Mouse (Mus musculus): Measurements from ENCODE around the gene Stpg2. TPM values are rescaled to one million over a fixed set of nuclear protein-coding genes. Genes with fewer than 3 reads are reported as not detected.
"Not testable (repeated sequence)": the region's sequence is repeated elsewhere in the genome, so short reads cannot be mapped to it uniquely, and the experiment has no call there.

The Stpg2 gene
- polyA plus RNA-seq, 1 experiment = 0.06 TPM

DNA sequence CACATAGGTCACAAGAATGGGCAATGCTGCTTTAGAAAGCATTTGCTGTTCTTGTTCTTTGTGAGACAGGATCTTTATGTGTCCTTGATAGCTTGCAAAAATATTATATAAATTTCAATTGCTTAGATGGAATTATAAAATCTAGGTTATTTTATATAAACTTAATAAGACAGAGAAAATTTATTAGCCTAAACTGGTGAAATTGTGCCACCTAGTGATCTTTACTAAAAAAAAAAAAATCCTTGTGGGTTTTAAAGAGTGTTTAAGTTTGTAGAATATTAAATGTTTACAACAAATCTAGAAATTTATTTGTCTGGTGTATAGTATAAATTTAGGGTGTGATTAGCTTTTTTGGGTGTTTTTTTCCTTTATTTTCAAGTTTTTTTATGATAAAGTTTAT lies 11.6 kb upstream of the Stpg2 start:
- no peak for DNase-seq
- no peaks in the 10 kb centered on the region for H3K36me3 ChIP-seq (ENCODE audit: control insufficient read depth, insufficient read depth, low read length)
- no peaks in the 10 kb centered on the region for H3K4me1 ChIP-seq (ENCODE audit: control insufficient read depth, insufficient read depth, low read length)
- no peaks in the 10 kb centered on the region for H3K27me3 ChIP-seq (replicated peaks; ENCODE audit: control insufficient read depth, insufficient read depth, low read length)
- TF ChIP-seq POLR2A (IDR thresholded peaks at IDR 0.05; ENCODE audit: low read depth, low read length) (no peak), CTCF (conservative IDR thresholded peaks at IDR 0.05; ENCODE audit: insufficient read depth, insufficient read length, low read depth, low read length) (no peak)
- H3K4me3 ChIP-seq (ENCODE audit: insufficient read depth, low read depth, low read length) = no peak overlapping the region
- H3K27ac ChIP-seq (ENCODE audit: insufficient read depth, low read depth, low read length) = no peak overlapping the region

DNA sequence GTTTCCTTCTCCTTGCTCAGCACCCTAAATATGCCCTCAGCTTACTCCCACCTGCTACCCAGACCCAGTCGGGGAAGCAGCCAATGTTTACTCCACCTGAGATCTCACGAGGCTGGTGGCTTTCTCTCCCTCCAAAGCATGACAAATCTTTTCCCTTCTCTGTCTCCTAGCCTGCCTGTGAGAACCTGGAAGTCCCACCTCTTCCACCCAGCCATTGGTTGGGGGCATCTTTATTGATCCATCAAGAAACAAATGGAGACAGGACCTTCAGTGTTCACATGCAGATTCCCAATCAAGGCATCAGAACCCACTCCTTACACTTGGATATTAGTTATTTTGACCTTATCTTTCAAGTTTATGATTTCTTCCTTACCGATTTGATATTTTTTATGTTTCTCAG lies 7.1 kb upstream of the Stpg2 start:
- no peaks in the 10 kb centered on the region for H3K36me3 ChIP-seq (ENCODE audit: control insufficient read depth, insufficient read depth, low read length)
- 75% methylated on average over 3 of the region's 3 CpGs for WGBS
- TF ChIP-seq POLR2A (IDR thresholded peaks at IDR 0.05; ENCODE audit: low read depth, low read length) = no peak
- TF ChIP-seq CTCF (conservative IDR thresholded peaks at IDR 0.05; ENCODE audit: insufficient read depth, insufficient read length, low read depth, low read length) = no peak
- no peak for DNase-seq
- no peak overlapping the region for H3K27ac ChIP-seq (ENCODE audit: insufficient read depth, low read depth, low read length)
- no peaks in the 10 kb centered on the region for H3K27me3 ChIP-seq (replicated peaks; ENCODE audit: control insufficient read depth, insufficient read depth, low read length)
- no peak overlapping the region for H3K4me3 ChIP-seq (ENCODE audit: insufficient read depth, low read depth, low read length)
- H3K4me1 ChIP-seq (ENCODE audit: control insufficient read depth, insufficient read depth, low read length) = no peaks in the 10 kb centered on the region

DNA sequence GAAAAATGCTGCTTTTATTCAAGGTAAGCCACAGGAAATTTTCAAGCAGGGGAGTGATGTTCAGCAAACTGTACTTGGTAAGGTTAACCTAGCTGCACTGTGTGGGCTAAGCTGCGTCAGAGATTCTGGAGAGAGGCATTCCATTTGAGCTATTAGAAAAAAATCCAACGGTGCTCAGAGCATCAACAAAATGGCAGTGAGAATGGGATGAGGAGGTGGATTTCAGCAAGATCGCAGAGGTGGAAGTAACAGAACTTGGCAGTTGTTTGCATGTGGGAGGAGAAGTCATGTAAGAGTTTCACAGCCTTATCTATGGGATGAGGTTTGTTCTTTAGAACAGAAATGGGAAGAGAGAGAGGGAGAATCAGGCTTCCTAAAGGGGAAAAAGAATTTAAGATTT lies 5.2 kb upstream of the Stpg2 start:
- TF ChIP-seq POLR2A (IDR thresholded peaks at IDR 0.05; ENCODE audit: low read depth, low read length) = no peak
- no peak for TF ChIP-seq CTCF (conservative IDR thresholded peaks at IDR 0.05; ENCODE audit: insufficient read depth, insufficient read length, low read depth, low read length)
- no peak for DNase-seq
- no peaks in the 10 kb centered on the region for H3K27me3 ChIP-seq (replicated peaks; ENCODE audit: control insufficient read depth, insufficient read depth, low read length)
- WGBS = 86% methylated on average over 3 of the region's 3 CpGs
- no peak overlapping the region for H3K27ac ChIP-seq (ENCODE audit: insufficient read depth, low read depth, low read length)
- no peaks in the 10 kb centered on the region for H3K36me3 ChIP-seq (ENCODE audit: control insufficient read depth, insufficient read depth, low read length)
- no peak overlapping the region for H3K4me3 ChIP-seq (ENCODE audit: insufficient read depth, low read depth, low read length)
- no peaks in the 10 kb centered on the region for H3K4me1 ChIP-seq (ENCODE audit: control insufficient read depth, insufficient read depth, low read length)

DNA sequence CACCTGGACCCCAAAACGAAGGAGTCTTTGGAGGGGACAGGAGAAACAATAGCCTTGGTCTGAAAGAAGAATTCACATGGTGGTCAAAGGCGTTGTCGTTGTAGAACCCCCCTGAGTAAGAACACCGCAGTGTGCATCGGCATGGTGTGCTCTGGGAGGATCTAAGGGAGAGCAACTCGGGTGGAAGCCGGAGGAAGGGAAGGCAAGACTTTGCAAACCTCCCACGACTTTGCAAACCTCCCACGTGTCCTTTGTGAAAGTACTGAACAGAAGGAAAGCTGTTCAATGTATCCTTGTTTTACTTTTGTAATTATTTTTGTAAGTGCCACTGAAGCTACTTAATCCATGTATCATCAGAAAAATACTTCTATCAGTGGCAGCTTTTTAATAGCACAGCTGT lies 11.5 kb downstream of the Stpg2 start:
- Histone ChIP-seq H3K4me1 (ENCODE audit: control insufficient read depth, insufficient read depth, low read length) (no peaks in the 10 kb centered on the region), H3K27me3 (replicated peaks; ENCODE audit: control insufficient read depth, insufficient read depth, low read length) (no peaks in the 10 kb centered on the region), H3K4me3 (ENCODE audit: insufficient read depth, low read depth, low read length) (no peak overlapping the region), H3K27ac (ENCODE audit: insufficient read depth, low read depth, low read length) (no peak overlapping the region), H3K36me3 (ENCODE audit: control insufficient read depth, insufficient read depth, low read length) (no peaks in the 10 kb centered on the region)
- WGBS = 42% methylated on average over 9 of the region's 9 CpGs
- DNase-seq = no peak
- TF ChIP-seq CTCF (conservative IDR thresholded peaks at IDR 0.05; ENCODE audit: insufficient read depth, insufficient read length, low read depth, low read length) (no peak), POLR2A (IDR thresholded peaks at IDR 0.05; ENCODE audit: low read depth, low read length) (no peak)

DNA sequence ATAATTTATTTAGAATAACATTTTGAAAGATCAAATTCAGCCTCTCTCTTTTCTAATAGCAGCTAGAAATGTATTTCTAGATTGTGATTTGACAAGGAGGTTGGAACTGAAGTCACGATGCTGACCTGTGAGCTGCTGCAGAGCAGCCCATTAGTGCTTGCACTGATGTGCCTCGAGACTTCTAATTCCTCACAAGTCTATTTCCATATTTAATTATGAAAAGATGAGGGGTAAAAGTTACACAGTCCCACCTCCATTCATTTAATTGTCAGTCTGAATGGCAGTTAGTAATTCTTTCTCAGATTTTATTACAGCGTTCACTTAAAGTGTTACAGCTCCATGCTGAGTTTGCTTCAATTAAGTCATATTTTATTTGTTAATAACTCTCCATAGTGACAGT lies 19.6 kb downstream of the Stpg2 start:
- no peak for DNase-seq
- Histone ChIP-seq H3K27ac (ENCODE audit: insufficient read depth, low read depth, low read length) (no peak overlapping the region), H3K4me3 (ENCODE audit: insufficient read depth, low read depth, low read length) (no peak overlapping the region), H3K36me3 (ENCODE audit: control insufficient read depth, insufficient read depth, low read length) (no peaks in the 10 kb centered on the region), H3K4me1 (ENCODE audit: control insufficient read depth, insufficient read depth, low read length) (no peaks in the 10 kb centered on the region), H3K27me3 (replicated peaks; ENCODE audit: control insufficient read depth, insufficient read depth, low read length) (no peaks in the 10 kb centered on the region)
- TF ChIP-seq CTCF (conservative IDR thresholded peaks at IDR 0.05; ENCODE audit: insufficient read depth, insufficient read length, low read depth, low read length) (no peak), POLR2A (IDR thresholded peaks at IDR 0.05; ENCODE audit: low read depth, low read length) (no peak)
- 78% methylated on average over 3 of the region's 3 CpGs for WGBS

DNA sequence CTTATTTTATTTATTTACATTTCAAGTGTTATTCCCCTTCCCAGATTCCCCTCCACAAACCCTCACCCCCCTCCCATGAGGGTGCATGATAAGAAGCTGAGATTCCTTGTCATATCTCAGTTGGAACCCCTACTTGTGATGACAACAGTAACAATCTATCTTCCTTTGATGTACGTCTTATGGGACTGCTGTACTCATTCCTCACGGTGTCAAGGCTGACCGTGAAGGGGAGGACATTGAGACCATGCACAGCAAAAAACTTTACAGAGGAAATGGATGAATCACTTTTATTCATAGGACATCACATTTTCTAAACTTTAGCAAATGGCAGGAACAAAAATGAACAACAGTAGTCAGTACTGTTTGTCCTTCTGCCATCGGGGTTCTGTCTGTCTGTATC lies 21.3 kb downstream of the Stpg2 start:
- DNase-seq = no peak
- H3K4me1 ChIP-seq (ENCODE audit: control insufficient read depth, insufficient read depth, low read length) = no peaks in the 10 kb centered on the region
- no peak overlapping the region for H3K4me3 ChIP-seq (ENCODE audit: insufficient read depth, low read depth, low read length)
- no peaks in the 10 kb centered on the region for H3K36me3 ChIP-seq (ENCODE audit: control insufficient read depth, insufficient read depth, low read length)
- no peak overlapping the region for H3K27ac ChIP-seq (ENCODE audit: insufficient read depth, low read depth, low read length)
- no peaks in the 10 kb centered on the region for H3K27me3 ChIP-seq (replicated peaks; ENCODE audit: control insufficient read depth, insufficient read depth, low read length)
- TF ChIP-seq POLR2A (IDR thresholded peaks at IDR 0.05; ENCODE audit: low read depth, low read length) = no peak
- no peak for TF ChIP-seq CTCF (conservative IDR thresholded peaks at IDR 0.05; ENCODE audit: insufficient read depth, insufficient read length, low read depth, low read length)
- WGBS = 67% methylated on average over 4 of the region's 4 CpGs

DNA sequence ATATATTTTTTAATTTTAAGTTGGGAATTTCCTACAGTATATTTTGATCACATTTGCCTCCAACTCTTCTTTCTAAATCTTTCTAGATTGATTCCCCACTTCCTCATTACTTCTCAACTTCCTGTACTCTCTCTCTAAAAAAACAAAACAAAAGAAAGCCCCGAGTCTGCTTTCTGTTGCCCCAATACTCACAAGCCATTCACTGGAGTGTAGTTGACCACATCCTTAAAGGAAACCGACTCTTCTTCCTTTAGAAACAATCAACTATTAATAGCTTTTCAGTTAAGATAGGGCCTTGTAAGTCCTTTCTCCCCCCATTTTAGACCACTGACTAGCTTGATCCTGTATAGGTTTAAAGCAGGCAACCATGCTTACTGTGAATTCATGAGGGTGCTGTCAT lies 39.7 kb downstream of the Stpg2 start:
- TF ChIP-seq CTCF (conservative IDR thresholded peaks at IDR 0.05; ENCODE audit: insufficient read depth, insufficient read length, low read depth, low read length) (no peak), POLR2A (IDR thresholded peaks at IDR 0.05; ENCODE audit: low read depth, low read length) (no peak)
- 51% methylated on average over 2 of the region's 2 CpGs for WGBS
- no peak overlapping the region for H3K27ac ChIP-seq (ENCODE audit: insufficient read depth, low read depth, low read length)
- DNase-seq = no peak
- no peak overlapping the region for H3K4me3 ChIP-seq (ENCODE audit: insufficient read depth, low read depth, low read length)
- H3K27me3 ChIP-seq (replicated peaks; ENCODE audit: control insufficient read depth, insufficient read depth, low read length) = no peaks in the 10 kb centered on the region
- H3K36me3 ChIP-seq (ENCODE audit: control insufficient read depth, insufficient read depth, low read length) = no peaks in the 10 kb centered on the region
- no peaks in the 10 kb centered on the region for H3K4me1 ChIP-seq (ENCODE audit: control insufficient read depth, insufficient read depth, low read length)

DNA sequence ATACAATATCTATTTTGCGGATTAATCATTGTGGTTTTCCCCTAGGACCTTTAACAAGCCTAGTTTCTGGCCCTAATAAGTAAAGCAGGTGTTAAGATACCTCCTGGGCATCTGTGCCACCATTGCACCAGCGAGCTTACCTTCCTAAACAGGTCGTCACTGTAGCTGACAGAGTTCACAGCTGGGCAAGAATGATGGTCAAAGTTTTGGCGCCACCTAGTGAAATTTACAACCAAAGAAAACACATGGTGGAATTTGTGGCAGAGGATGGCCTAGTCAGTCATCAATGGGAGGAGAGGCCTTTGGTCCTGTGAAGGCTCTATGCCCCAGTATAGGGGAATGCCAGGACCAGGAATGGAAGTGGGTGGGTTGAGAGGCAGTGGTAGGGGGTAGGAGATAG lies 41.0 kb downstream of the Stpg2 start:
- Histone ChIP-seq H3K4me1 (ENCODE audit: control insufficient read depth, insufficient read depth, low read length) (no peaks in the 10 kb centered on the region), H3K4me3 (ENCODE audit: insufficient read depth, low read depth, low read length) (no peak overlapping the region), H3K36me3 (ENCODE audit: control insufficient read depth, insufficient read depth, low read length) (no peaks in the 10 kb centered on the region), H3K27ac (ENCODE audit: insufficient read depth, low read depth, low read length) (no peak overlapping the region), H3K27me3 (replicated peaks; ENCODE audit: control insufficient read depth, insufficient read depth, low read length) (no peaks in the 10 kb centered on the region)
- WGBS = 56% methylated on average over 4 of the region's 4 CpGs
- TF ChIP-seq POLR2A (IDR thresholded peaks at IDR 0.05; ENCODE audit: low read depth, low read length) = no peak
- TF ChIP-seq CTCF (conservative IDR thresholded peaks at IDR 0.05; ENCODE audit: insufficient read depth, insufficient read length, low read depth, low read length) = 0 out of 2 replicates have a peak, but pooled peaks have one; percentile 20
- peak; percentile 13 for DNase-seq

DNA sequence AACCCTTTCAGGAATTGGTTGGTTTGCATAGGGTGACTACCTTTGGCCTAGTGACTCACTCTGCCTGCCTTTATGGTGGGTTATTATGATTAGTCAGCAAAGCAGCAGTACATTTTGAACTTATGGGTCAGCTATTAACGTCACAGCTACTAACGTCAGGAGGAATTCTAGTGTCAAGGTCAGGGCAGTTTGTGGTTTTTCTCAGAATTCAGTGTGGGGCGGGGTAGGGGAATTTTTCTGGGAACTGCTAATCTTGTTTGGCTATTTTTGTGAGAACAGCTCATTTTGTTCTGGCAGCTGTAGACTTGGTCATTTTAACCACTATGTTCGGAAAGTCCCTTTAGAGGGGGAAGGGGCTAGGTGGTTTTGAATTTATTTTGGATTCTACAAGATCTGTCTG lies 56.9 kb downstream of the Stpg2 start:
- H3K4me3 ChIP-seq (ENCODE audit: insufficient read depth, low read depth, low read length) = not testable (repeated sequence)
- 44% methylated on average over 4 of the region's 4 CpGs for WGBS
- peak; percentile 32 for DNase-seq

More for the DNA sequence above, 56.9 kb downstream of the Stpg2 start:
- not testable (repeated sequence) for H3K36me3 ChIP-seq (ENCODE audit: control insufficient read depth, insufficient read depth, low read length); H3K27me3 ChIP-seq (replicated peaks; ENCODE audit: control insufficient read depth, insufficient read depth, low read length); H3K27ac ChIP-seq (ENCODE audit: insufficient read depth, low read depth, low read length); H3K4me1 ChIP-seq (ENCODE audit: control insufficient read depth, insufficient read depth, low read length)
